Mouse (Mus musculus) embryonic facial prominence, embryonic 11.5 days (tissue): Measurements from ENCODE around the gene Card9. TPM values are rescaled to one million over a fixed set of nuclear protein-coding genes. Genes with fewer than 3 reads are reported as not detected.
A peak's percentile ranks its signal among the peaks of the same experiment; 100 is the strongest.

Experiments used
- ATAC-seq: fragments of 200-750 bp; cut with Nextera tagmentation; replicated peaks from 2 replicates; pipeline ENCODE4 v1.8.0; 2017; ENCODE audit warnings: low read depth; ENCODE audit not compliant: insufficient number of reproducible peaks, low FRiP score, low TSS enrichment
- DNase-seq: peaks from one replicate; pipeline ENCODE4 v3.0.0-alpha.2; 2015; ENCODE audit warnings: low spot score
- H3K27ac ChIP-seq: fragments of 300-500 bp; sonication (generic); replicated peaks from 2 replicates; pipeline ENCODE4 v1.5.1; 2014; ENCODE audit warnings: mild to moderate bottlenecking, low read depth, low read length, control low read depth
- H3K27me3 ChIP-seq: fragments of 300-500 bp; sonication (generic); 2 replicates; pipeline ENCODE4 v1.6.1; 2014; ENCODE audit warnings: mild to moderate bottlenecking, low read length, moderate library complexity, mixed read lengths; ENCODE audit not compliant: control insufficient read depth, insufficient read depth
- H3K36me3 ChIP-seq: fragments of 300-500 bp; sonication (generic); replicated peaks from 2 replicates; pipeline ENCODE4 v1.6.1; 2014; ENCODE audit warnings: low read depth, mild to moderate bottlenecking, low read length, moderate library complexity, mixed read lengths; ENCODE audit not compliant: control insufficient read depth, insufficient read depth
- H3K4me1 ChIP-seq: fragments of 300-500 bp; sonication (generic); 2 replicates; pipeline ENCODE4 v1.6.1; 2014; ENCODE audit warnings: low read length, mixed read lengths; ENCODE audit not compliant: control insufficient read depth, insufficient read depth
- H3K4me2 ChIP-seq: fragments of 300-500 bp; sonication (generic); 2 replicates; pipeline ENCODE4 v1.6.1; 2014; ENCODE audit warnings: low read depth, mild to moderate bottlenecking, control low read depth, low read length, moderate library complexity
- H3K4me3 ChIP-seq: fragments of 300-500 bp; sonication (generic); 2 replicates; pipeline ENCODE4 v1.5.1; 2014; ENCODE audit warnings: low read depth, low read length, control low read depth
- H3K9ac ChIP-seq: fragments of 300-500 bp; sonication (generic); replicated peaks from 2 replicates; pipeline ENCODE4 v1.6.1; 2014; ENCODE audit warnings: mild to moderate bottlenecking, control low read depth, low read length
- H3K9me3 ChIP-seq: fragments of 300-500 bp; sonication (generic); replicated peaks from 2 replicates; pipeline ENCODE4 v1.6.1; 2016; ENCODE audit warnings: mild to moderate bottlenecking, low read length, inconsistent platforms, mixed read lengths; ENCODE audit not compliant: control insufficient read depth
- WGBS: fragments of 180-500 bp; shearing (Covaris S2); extraction: QIAGEN DNeasy Blood & Tissue Kit; methylation state at CpG from one replicate; pipeline ENCODE4 v1.1.7; 2014; 5-methylcytosine and 5-hydroxymethylcytosine counted together
- polyA plus RNA-seq: library from polyadenylated mRNA; unstranded; fragments of >200 nt; fragmentation: Nextera tagmentation; extraction: Ambion mirVana; gene quantifications from 2 replicates; pipeline ENCODE4 v1.2.1, GENCODE M21; 2014

Card9 gene
- polyA plus RNA-seq, 1 experiment from 2014 or later, result 0.41 TPM

- H3K9me3 ChIP-seq, result no peaks in the 10 kb centered on the region
- peak within 1 kb of the TSS; percentile 94 for H3K9ac ChIP-seq
- H3K4me3 ChIP-seq, result peak within 1 kb of the TSS; percentile 93
- H3K27me3 ChIP-seq, result no peaks in the 10 kb centered on the region
- no peaks in the 10 kb centered on the region for H3K36me3 ChIP-seq
- DNase-seq (peak; percentile 92), ATAC-seq (peak; percentile 79)
- H3K4me2 ChIP-seq, result peak within 1 kb of the TSS; percentile 95
- peak within 1 kb of the TSS; percentile 96 for H3K27ac ChIP-seq
- peaks cover 19% of the 10 kb centered on the region for H3K4me1 ChIP-seq
- under 1% methylated on average over 65 of the region's 66 CpGs for WGBS
Observed at GRCm38 (mm10) chr2:26315072-26315924, 45.4 kb downstream of the Card9 start, which contains the start of gene Gpsm1. TSS of gene Gpsm1 (plus strand) at chr2:26315515.

DNA sequence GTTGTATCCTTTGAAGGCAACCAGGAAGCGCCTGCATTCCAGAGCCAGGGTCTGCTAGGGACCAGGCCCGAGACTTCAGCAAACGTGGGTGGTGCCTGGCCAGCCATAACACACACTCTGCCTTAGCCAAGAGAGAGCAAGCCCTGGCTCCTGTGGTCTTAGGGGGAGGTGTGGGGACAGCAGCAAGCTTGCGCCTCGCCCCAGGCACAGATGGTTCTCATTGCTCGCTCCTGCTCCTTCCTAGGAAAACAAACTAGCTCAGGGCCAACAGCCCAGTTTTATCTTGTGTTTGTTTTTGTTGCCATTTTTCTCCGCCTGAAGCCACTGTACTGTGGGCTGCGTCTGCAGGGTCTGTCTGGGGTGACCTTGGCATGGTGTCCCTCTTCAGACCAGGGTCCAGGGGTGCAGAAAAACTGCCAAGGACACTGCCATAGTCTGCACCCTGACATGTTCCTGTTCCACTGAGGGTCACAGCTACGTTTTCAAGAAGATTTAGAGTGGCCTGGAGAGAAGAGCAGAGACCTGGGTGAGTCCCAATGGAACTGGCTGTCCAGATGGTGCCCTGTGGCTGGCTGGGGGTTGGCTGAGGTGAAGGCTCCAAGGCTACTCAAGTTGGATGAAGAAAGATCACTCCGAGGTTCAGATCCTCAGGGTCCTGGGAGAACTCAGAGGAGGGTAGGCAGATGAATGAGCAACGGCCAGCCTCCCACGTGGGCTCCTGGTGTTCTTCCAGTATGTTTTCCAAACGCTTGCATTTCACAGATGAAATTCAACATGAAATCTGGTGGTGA, 46.2 kb downstream of the Card9 start:
- Histone ChIP-seq H3K4me2 (peak overlapping the region; percentile 95), H3K36me3 (no peaks in the 10 kb centered on the region), H3K4me3 (peak overlapping the region; percentile 93), H3K27me3 (no peaks in the 10 kb centered on the region), H3K27ac (peak overlapping the region; percentile 96), H3K9me3 (no peaks in the 10 kb centered on the region), H3K4me1 (peaks cover 19% of the 10 kb centered on the region), H3K9ac (peak overlapping the region; percentile 94)
- WGBS, result 29% methylated on average over 13 of the region's 13 CpGs
- DNase-seq (peak; percentile 82), ATAC-seq (0 out of 2 replicates have a peak, but pooled peaks have one; percentile 8)

DNA sequence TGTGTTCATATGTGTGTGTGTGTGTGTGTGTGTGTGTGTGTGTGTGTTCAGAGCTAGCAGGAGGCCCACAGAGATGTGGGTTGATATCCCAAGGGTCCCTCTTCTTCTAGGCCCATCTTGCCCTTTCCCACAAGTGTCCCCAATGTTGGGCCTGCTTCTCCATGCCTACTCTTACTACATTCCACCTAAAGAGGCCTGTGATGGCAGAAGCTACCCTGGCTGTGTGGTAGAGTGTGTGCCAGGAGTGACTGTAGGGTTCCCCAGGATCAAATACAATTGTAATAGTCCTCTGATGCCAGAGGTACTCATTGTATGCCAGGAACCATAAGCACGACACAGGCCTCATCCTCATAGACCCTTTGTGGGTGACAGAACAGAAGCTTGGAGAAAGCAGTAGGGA, 47.3 kb downstream of the Card9 start:
- H3K9ac ChIP-seq, result no peak overlapping the region
- H3K4me3 ChIP-seq, result no peak overlapping the region
- 86% methylated on average over 1 of the region's 1 CpGs for WGBS
- no peaks in the 10 kb centered on the region for H3K36me3 ChIP-seq
- no peaks in the 10 kb centered on the region for H3K9me3 ChIP-seq
- peaks cover 26% of the 10 kb centered on the region for H3K4me1 ChIP-seq
- DNase-seq (no peak), ATAC-seq (no peak)
- H3K4me2 ChIP-seq, result no peak overlapping the region
- H3K27me3 ChIP-seq, result no peaks in the 10 kb centered on the region
- peak overlapping the region; percentile 96; the same call in 1 of the 2 replicates for H3K27ac ChIP-seq

- no peaks in the 10 kb centered on the region for H3K9me3 ChIP-seq
- H3K4me1 ChIP-seq, result peaks cover 26% of the 10 kb centered on the region
- no peak overlapping the region for H3K27ac ChIP-seq
- no peaks in the 10 kb centered on the region for H3K27me3 ChIP-seq
- no peaks in the 10 kb centered on the region for H3K36me3 ChIP-seq
- no peak for ATAC-seq
- no peak overlapping the region for H3K9ac ChIP-seq
- no peak overlapping the region for H3K4me3 ChIP-seq
- no peak for DNase-seq
- H3K4me2 ChIP-seq, result no peak overlapping the region
- WGBS, result 61% methylated on average over 2 of the region's 2 CpGs
Observed at GRCm38 (mm10) chr2:26312812-26313211, 47.9 kb downstream of the Card9 start.

DNA sequence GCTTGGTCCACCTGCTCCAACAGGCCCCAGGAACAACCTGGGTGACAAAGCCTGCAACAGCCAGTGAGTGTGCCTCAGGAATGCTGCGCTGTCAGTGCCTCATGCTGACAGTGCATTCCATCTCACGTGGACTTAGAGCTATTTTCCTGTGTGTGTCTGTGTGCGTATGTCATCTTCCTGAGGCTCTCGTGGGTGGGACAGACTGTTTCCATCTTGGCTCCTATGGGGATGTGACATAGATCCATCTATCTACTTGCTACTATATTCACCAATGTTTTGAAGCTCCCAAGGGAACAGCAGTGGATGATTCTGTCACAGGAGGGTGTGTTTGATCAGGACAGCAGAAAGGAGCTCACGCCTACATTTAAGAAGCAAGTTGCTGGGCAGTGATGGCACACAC, 48.8 kb downstream of the Card9 start:
- no peak overlapping the region for H3K27ac ChIP-seq
- H3K27me3 ChIP-seq, result no peaks in the 10 kb centered on the region
- ATAC-seq (no peak), DNase-seq (no peak)
- H3K4me2 ChIP-seq, result no peak overlapping the region
- 78% methylated on average over 5 of the region's 5 CpGs for WGBS
- H3K4me1 ChIP-seq, result peaks cover 21% of the 10 kb centered on the region
- H3K4me3 ChIP-seq, result no peak overlapping the region
- no peak overlapping the region for H3K9ac ChIP-seq
- no peaks in the 10 kb centered on the region for H3K9me3 ChIP-seq
- H3K36me3 ChIP-seq, result no peaks in the 10 kb centered on the region

DNA sequence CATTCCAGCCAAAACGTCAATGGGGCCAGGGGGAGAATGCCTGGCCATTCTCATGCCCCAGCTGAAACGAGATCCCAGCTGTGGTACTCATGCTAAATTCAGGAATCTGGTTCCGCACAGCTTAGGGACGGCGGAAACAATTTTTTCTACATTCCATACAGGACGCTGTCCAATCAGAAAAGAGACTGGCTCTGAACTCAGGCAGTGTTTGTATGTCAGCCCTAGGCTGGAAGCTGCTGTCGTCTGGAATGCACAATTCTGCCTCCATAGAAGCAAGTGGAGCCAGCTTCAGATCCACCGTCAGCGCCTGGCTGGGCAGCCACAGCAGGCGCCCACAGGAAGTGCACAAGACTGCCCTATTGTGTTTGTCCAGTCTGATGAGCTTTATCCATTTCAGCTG, 51.0 kb downstream of the Card9 start:
- H3K9ac ChIP-seq, result no peak overlapping the region
- WGBS, result 9% methylated on average over 10 of the region's 10 CpGs
- no peaks in the 10 kb centered on the region for H3K36me3 ChIP-seq
- H3K4me2 ChIP-seq, result peak overlapping the region; percentile 8; the same call in 1 of the 2 replicates
- peaks cover 13% of the 10 kb centered on the region for H3K4me1 ChIP-seq
- peak overlapping the region; percentile 91 for H3K27ac ChIP-seq
- DNase-seq, result peak; percentile 91
- H3K27me3 ChIP-seq, result no peaks in the 10 kb centered on the region
- H3K4me3 ChIP-seq, result no peak overlapping the region
- peak; percentile 82 for ATAC-seq
- H3K9me3 ChIP-seq, result no peaks in the 10 kb centered on the region

DNA sequence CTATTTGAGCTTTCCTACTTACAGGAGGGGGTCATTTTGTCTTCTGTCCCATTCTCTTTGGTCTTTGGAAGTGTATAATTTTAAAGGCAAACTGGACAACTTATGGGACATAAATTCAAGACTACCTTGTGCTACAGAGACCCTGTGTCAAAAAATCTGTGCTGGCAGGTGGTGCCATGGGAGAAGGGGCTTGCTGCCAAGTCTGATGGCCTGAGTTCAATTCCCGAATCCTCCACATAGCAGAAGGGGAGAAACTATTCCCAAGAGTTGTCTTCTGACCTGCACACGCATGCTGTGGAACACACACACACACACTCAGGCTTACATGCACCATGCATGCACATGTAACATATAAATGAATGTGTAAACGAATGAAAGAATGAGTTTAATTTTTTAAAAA, 54.0 kb downstream of the Card9 start:
- Histone ChIP-seq H3K4me3 (no peak overlapping the region), H3K4me2 (no peak overlapping the region), H3K27me3 (no peaks in the 10 kb centered on the region), H3K36me3 (no peaks in the 10 kb centered on the region), H3K27ac (no peak overlapping the region), H3K9ac (no peak overlapping the region), H3K4me1 (peaks cover 6% of the 10 kb centered on the region; the same call in 1 of the 2 replicates), H3K9me3 (no peaks in the 10 kb centered on the region)
- 90% methylated on average over 3 of the region's 3 CpGs for WGBS
- DNase-seq (no peak), ATAC-seq (no peak)
